ENCODE assay signal across 16 mouse cellular contexts in genomic region chr7:97735021-97735420, GRCm38 (mm10). TPM values are rescaled to one million over a fixed set of nuclear protein-coding genes. Genes with fewer than 3 reads are reported as not detected.
DNase-seq lines count a peak whose midpoint lies in the region; ATAC-seq and TF ChIP-seq lines count a peak whose summit lies in the region.
"Had no signal": no experiment of that assay in that cellular context is flagged by ENCODE, and none has a peak within 500 bp of the region (broad histone marks: within the 10 kb centered on the region; RNA-seq: fewer than 3 reads in every experiment).

No protein-coding gene starts in this region.

- peak overlapping the region; percentile 1; the same call in 1 of the 2 replicates for H3K4me2 ChIP-seq in hindbrain, postnatal 0 days (ENCODE audit: low read depth, low read length)
- no peak overlapping the region for H3K4me2 ChIP-seq in hindbrain, embryonic 14.5 days (replicated peaks)
- H3K4me2 ChIP-seq: embryonic facial prominence, embryonic 12.5 days had no signal

- peaks cover 2% of the 10 kb centered on the region; the same call in 1 of the 2 replicates for H3K4me1 ChIP-seq in hindbrain, postnatal 0 days (ENCODE audit: insufficient read depth, low read length)
- 0 out of 2 replicates have a peak, but pooled peaks cover 5% of the 10 kb centered on the region for H3K4me1 ChIP-seq in hindbrain, embryonic 14.5 days (replicated peaks; ENCODE audit: control insufficient read depth, insufficient read depth, low read length)
- H3K4me1 ChIP-seq in G1E (ENCODE audit: insufficient read depth, low read depth, low read length) = peaks cover 73% of the 10 kb centered on the region
- H3K4me1 ChIP-seq in limb, embryonic 10.5 days = peaks cover 16% of the 10 kb centered on the region

- H3K36me3 ChIP-seq in hindbrain, postnatal 0 days (ENCODE audit: insufficient read depth, low read length) = no peaks in the 10 kb centered on the region
- H3K36me3 ChIP-seq in hindbrain, embryonic 14.5 days (replicated peaks; ENCODE audit: control insufficient read depth, insufficient read depth) = no peaks in the 10 kb centered on the region
- peaks cover 28% of the 10 kb centered on the region for H3K36me3 ChIP-seq in G1E (replicated peaks)
- H3K36me3 ChIP-seq in limb, embryonic 10.5 days = peaks cover 4% of the 10 kb centered on the region; the same call in 1 of the 2 replicates
- H3K36me3 ChIP-seq: embryonic facial prominence, embryonic 12.5 days; neural tube, embryonic 13.5 days had no signal

- intact Hi-C loops in gastrocnemius, postnatal 36 days (cut with DNase I) = no loop called here

- DNase-seq in hindbrain, postnatal 0 days (ENCODE audit: low spot score) = no peak
- DNase-seq in hindbrain, embryonic 14.5 days (ENCODE audit: low spot score) = no peak
- DNase-seq in G1E (ENCODE audit: low spot score) = no peak
- DNase-seq in kidney, adult 8-10 months = peak; percentile 48 to 68
- peak; percentile 72 for DNase-seq in large intestine, adult 2 months (ENCODE audit: low read depth, low spot score)
- no peak for DNase-seq in gastrocnemius, postnatal 36 days
- DNase-seq in limb, embryonic 10.5 days (ENCODE audit: low spot score) = no peak
- no peak for DNase-seq in left cerebral cortex, adult 11 months (ENCODE audit: low spot score)
- DNase-seq: adrenal gland, postnatal 36 days; cerebellum, postnatal 25 days; heart, postnatal 14 days; lung, adult 2 months; spleen, adult 18-20 months had no signal

- no peak overlapping the region for H3K4me3 ChIP-seq in hindbrain, postnatal 0 days (ENCODE audit: low read length)
- H3K4me3 ChIP-seq in hindbrain, embryonic 14.5 days (replicated peaks; ENCODE audit: low read length) = no peak overlapping the region
- H3K4me3 ChIP-seq in G1E (ENCODE audit: low read depth, low read length) = peak overlapping the region; percentile 98
- H3K4me3 ChIP-seq in limb, embryonic 10.5 days = no peak overlapping the region
- H3K4me3 ChIP-seq: embryonic facial prominence, embryonic 12.5 days; neural tube, embryonic 13.5 days had no signal

- no peak overlapping the region for H3K27ac ChIP-seq in hindbrain, postnatal 0 days
- H3K27ac ChIP-seq in hindbrain, embryonic 14.5 days = no peak overlapping the region
- no peak overlapping the region for H3K27ac ChIP-seq in limb, embryonic 10.5 days
- H3K27ac ChIP-seq: embryonic facial prominence, embryonic 12.5 days; neural tube, embryonic 13.5 days had no signal

- no peak for ATAC-seq in hindbrain, postnatal 0 days
- ATAC-seq in hindbrain, embryonic 14.5 days (ENCODE audit: low FRiP score) = no peak
- no peak for ATAC-seq in G1E (ENCODE audit: extremely low read depth, insufficient number of reproducible peaks, low FRiP score, poor library complexity, severe bottlenecking)
- ATAC-seq: inflammation-experienced regulatory T-cells, adult 6 months had no signal

- no peaks in the 10 kb centered on the region for H3K27me3 ChIP-seq in hindbrain, postnatal 0 days (ENCODE audit: insufficient read depth, low read length)
- no peaks in the 10 kb centered on the region for H3K27me3 ChIP-seq in hindbrain, embryonic 14.5 days (ENCODE audit: control insufficient read depth, insufficient read depth, low read length)
- H3K27me3 ChIP-seq in G1E (ENCODE audit: insufficient read depth, low read length) = no peaks in the 10 kb centered on the region
- H3K27me3 ChIP-seq in limb, embryonic 10.5 days (ENCODE audit: low read depth, poor library complexity, severe bottlenecking) = peaks cover 14% of the 10 kb centered on the region; the same call in 1 of the 2 replicates
- H3K27me3 ChIP-seq: neural tube, embryonic 13.5 days had no signal

- no peak for TF ChIP-seq CTCF in hindbrain, postnatal 0 days (IDR thresholded peaks at IDR 0.05; ENCODE audit: low read depth)
- no peak for TF ChIP-seq CTCF in G1E (IDR thresholded peaks at IDR 0.05; ENCODE audit: low read depth, low read length)

- no peaks in the 10 kb centered on the region for H3K9me3 ChIP-seq in hindbrain, postnatal 0 days (ENCODE audit: low read length)
- H3K9me3 ChIP-seq in hindbrain, embryonic 14.5 days (ENCODE audit: control insufficient read depth, low read length) = no peaks in the 10 kb centered on the region
- H3K9me3 ChIP-seq in G1E (replicated peaks) = no peaks in the 10 kb centered on the region
- H3K9me3 ChIP-seq in limb, embryonic 10.5 days (replicated peaks) = no peaks in the 10 kb centered on the region
- H3K9me3 ChIP-seq: embryonic facial prominence, embryonic 12.5 days; neural tube, embryonic 13.5 days had no signal

- no peak overlapping the region for H3K9ac ChIP-seq in hindbrain, postnatal 0 days (replicated peaks; ENCODE audit: low read length)
- no peak overlapping the region for H3K9ac ChIP-seq in hindbrain, embryonic 14.5 days
- H3K9ac ChIP-seq: embryonic facial prominence, embryonic 12.5 days; neural tube, embryonic 13.5 days had no signal

- 77% methylated on average over 8 of the region's 8 CpGs for WGBS in hindbrain, postnatal 0 days
- WGBS in hindbrain, embryonic 14.5 days = 82% methylated on average over 8 of the region's 8 CpGs
- WGBS in large intestine, adult 2 months = 29% methylated on average over 8 of the region's 8 CpGs
- WGBS in limb, embryonic 10.5 days = 89% methylated on average over 8 of the region's 8 CpGs

RNA-seq across cellular contexts. Expression of gene Aqp11, which starts 3.1 kb away (rescaled TPM):
- 15.0 and 16.0 TPM in 2 replicates for total RNA-seq in hindbrain, postnatal 0 days (2014; rRNA removed)
- 29.4 and 29.5 TPM in 2 replicates for polyA plus RNA-seq in hindbrain, postnatal 0 days (2015; fragmentation: Nextera tagmentation; extraction: Ambion mirVana)
- polyA plus RNA-seq in hindbrain, embryonic 14.5 days (2014; fragmentation: Nextera tagmentation; extraction: Ambion mirVana) = 21.6 and 22.0 TPM in 2 replicates
- total RNA-seq in G1E (2014; fragmentation: Nextera tagmentation) (17.9 and 28.3 TPM in 2 replicates), G1E (2017) (8.9 and 11.0 TPM in 2 replicates)
- 17.2 and 18.0 TPM in 2 replicates for polyA plus RNA-seq in G1E (2012)
- 32.6 and 75.7 TPM in 2 replicates for polyA plus RNA-seq in large intestine, adult 2 months (2012; rRNA removed)
- 1 to 10 TPM in 1 of 2 experiments, under 1 TPM in 1; 0.74 to 2.2 TPM for total RNA-seq in gastrocnemius, postnatal 36 days (2021)
- 2.8 and 2.9 TPM in 2 replicates for polyA plus RNA-seq in limb, embryonic 10.5 days (2016; fragmentation: Nextera tagmentation; extraction: Ambion mirVana)

RNA-seq across cellular contexts. Expression of gene Clns1a, which starts 38.6 kb away (rescaled TPM):
- 99.6 and 102 TPM in 2 replicates for total RNA-seq in hindbrain, postnatal 0 days (2014; rRNA removed)
- 172 and 175 TPM in 2 replicates for polyA plus RNA-seq in hindbrain, postnatal 0 days (2015; fragmentation: Nextera tagmentation; extraction: Ambion mirVana)
- 189 and 192 TPM in 2 replicates for polyA plus RNA-seq in hindbrain, embryonic 14.5 days (2014; fragmentation: Nextera tagmentation; extraction: Ambion mirVana)
- 81.3 and 92.0 TPM in 2 replicates for total RNA-seq in G1E (2014; fragmentation: Nextera tagmentation)
- 128 and 130 TPM in 2 replicates for total RNA-seq in G1E (2017)
- 52.7 and 54.1 TPM in 2 replicates for polyA plus RNA-seq in G1E (2012)
- polyA plus RNA-seq in large intestine, adult 2 months (2012; rRNA removed) = 26.6 and 27.2 TPM in 2 replicates
- total RNA-seq in gastrocnemius, postnatal 36 days (2021) = 10 to 100 TPM; 27.3 to 31.3 TPM
- polyA plus RNA-seq in limb, embryonic 10.5 days (2016; fragmentation: Nextera tagmentation; extraction: Ambion mirVana) = 314 and 345 TPM in 2 replicates

RNA-seq across cellular contexts. Expression of gene Pak1, which starts 53.3 kb away (rescaled TPM):
- 125 and 137 TPM in 2 replicates for total RNA-seq in hindbrain, postnatal 0 days (2014; rRNA removed)
- polyA plus RNA-seq in hindbrain, postnatal 0 days (2015; fragmentation: Nextera tagmentation; extraction: Ambion mirVana) = 111 and 114 TPM in 2 replicates
- polyA plus RNA-seq in hindbrain, embryonic 14.5 days (2014; fragmentation: Nextera tagmentation; extraction: Ambion mirVana) = 152 and 160 TPM in 2 replicates
- total RNA-seq in G1E (2014; fragmentation: Nextera tagmentation) (not detected in 2 replicates), G1E (2017) (0.06 and 0.16 TPM in 2 replicates)
- 0.15 and 0.39 TPM in 2 replicates for polyA plus RNA-seq in G1E (2012)
- 34.3 and 39.8 TPM in 2 replicates for polyA plus RNA-seq in large intestine, adult 2 months (2012; rRNA removed)
- 10 to 100 TPM; 21.8 to 23.9 TPM for total RNA-seq in gastrocnemius, postnatal 36 days (2021)
- polyA plus RNA-seq in limb, embryonic 10.5 days (2016; fragmentation: Nextera tagmentation; extraction: Ambion mirVana) = 26.5 and 29.8 TPM in 2 replicates

Comparison
In these comparisons a context has a peak if more than half of its experiments do, and no peak if none do; other contexts are left out.
1. DNase-seq: peak in kidney, adult 8-10 months (2 of 2) and large intestine, adult 2 months (single experiment); none in hindbrain, postnatal 0 days (single experiment), hindbrain, embryonic 14.5 days (single experiment), G1E (single experiment), gastrocnemius, postnatal 36 days (0 of 2), limb, embryonic 10.5 days (single experiment) and left cerebral cortex, adult 11 months (single experiment).
2. RNA of gene Pak1, which starts 53.3 kb away (polyA plus RNA-seq): 152 to 160 TPM in hindbrain, embryonic 14.5 days, 111 to 114 TPM in hindbrain, postnatal 0 days, 34.3 to 39.8 TPM in large intestine, adult 2 months and 26.5 to 29.8 TPM in limb, embryonic 10.5 days; 0.15 to 0.39 TPM in G1E; every median in the first group is over 10 times any median in the second.